Comparison of ENCODE assay signal across 11 mouse cellular contexts in the genomic region with DNA sequence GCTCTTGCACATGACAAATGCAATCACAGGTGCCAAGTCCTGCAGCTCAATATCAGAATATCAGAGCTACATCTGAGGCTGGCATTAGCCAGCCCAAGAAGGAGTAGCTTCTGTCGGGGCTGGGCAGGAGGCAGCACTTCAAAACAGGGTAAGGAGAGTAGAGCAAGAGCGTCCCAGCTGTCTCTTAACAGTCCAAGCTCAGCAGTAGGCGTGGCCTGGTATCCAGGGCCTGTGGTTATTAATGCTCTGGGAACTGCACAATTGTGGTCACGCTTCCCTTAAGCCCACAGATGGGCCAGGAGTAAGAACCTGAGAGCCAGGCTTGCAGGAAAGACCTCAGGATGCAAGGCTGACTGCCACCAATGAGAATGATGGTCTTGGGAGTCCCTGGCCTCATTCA. TPM values are rescaled to one million over a fixed set of nuclear protein-coding genes. Genes with fewer than 3 reads are reported as not detected.
A peak's percentile ranks its signal among the peaks of the same experiment; 100 is the strongest.
DNase-seq lines count a peak whose midpoint lies in the region; ATAC-seq and TF ChIP-seq lines count a peak whose summit lies in the region.
"Had no signal": no experiment of that assay in that cellular context is flagged by ENCODE, and none has a peak within 500 bp of the region (broad histone marks: within the 10 kb centered on the region; RNA-seq: fewer than 3 reads in every experiment).

No protein-coding gene starts in this region.

- peak; percentile 71 for ATAC-seq in kidney, embryonic 16.5 days (ENCODE audit: low FRiP score, low TSS enrichment)
- peak; percentile 48; the same call in 1 of the 2 replicates for ATAC-seq in common myeloid progenitor, adult 5-6 weeks (replicated peaks; ENCODE audit: low read depth, poor library complexity, severe bottlenecking)
- peak; percentile 58 for ATAC-seq in midbrain, embryonic 13.5 days
- ATAC-seq: CD4-positive, CD25-positive, alpha-beta regulatory T cell, adult 4 months had no signal

- no peak overlapping the region for H3K4me3 ChIP-seq in kidney, embryonic 16.5 days (ENCODE audit: low read length)
- no peak overlapping the region for H3K4me3 ChIP-seq in kidney, adult 2 months (ENCODE audit: insufficient read depth, low read depth, low read length)
- no peak overlapping the region for H3K4me3 ChIP-seq in midbrain, embryonic 13.5 days (replicated peaks)
- H3K4me3 ChIP-seq: embryonic facial prominence, embryonic 12.5 days; limb, embryonic 15.5 days had no signal

- peaks cover 31% of the 10 kb centered on the region for H3K4me1 ChIP-seq in kidney, embryonic 16.5 days (ENCODE audit: insufficient read depth, low read length)
- H3K4me1 ChIP-seq in kidney, adult 2 months (ENCODE audit: control insufficient read depth, insufficient read depth, low read length): peaks cover 5% of the 10 kb centered on the region
- H3K4me1 ChIP-seq in midbrain, embryonic 13.5 days (replicated peaks): peaks cover 34% of the 10 kb centered on the region

- no peaks in the 10 kb centered on the region for H3K27me3 ChIP-seq in kidney, embryonic 16.5 days (ENCODE audit: insufficient read depth, low read length)
- H3K27me3 ChIP-seq in kidney, adult 2 months (replicated peaks; ENCODE audit: control insufficient read depth, insufficient read depth, low read length): no peaks in the 10 kb centered on the region
- H3K27me3 ChIP-seq in midbrain, embryonic 13.5 days: no peaks in the 10 kb centered on the region
- H3K27me3 ChIP-seq: embryonic facial prominence, embryonic 12.5 days; limb, embryonic 15.5 days had no signal

- no peak for TF ChIP-seq POLR2A in kidney, adult 2 months (IDR thresholded peaks at IDR 0.05; ENCODE audit: low read depth, low read length)

- no peak overlapping the region for H3K4me2 ChIP-seq in kidney, embryonic 16.5 days (replicated peaks; ENCODE audit: low read depth, low read length)
- no peak overlapping the region for H3K4me2 ChIP-seq in midbrain, embryonic 13.5 days (replicated peaks)
- H3K4me2 ChIP-seq: embryonic facial prominence, embryonic 12.5 days; limb, embryonic 15.5 days had no signal

- DNase-seq in embryo, embryonic 11 days: peak; percentile 57
- DNase-seq in embryo, embryonic 9.5 days (ENCODE audit: extremely low spot score): no peak
- DNase-seq in kidney, adult 2 months: no peak
- DNase-seq in right cerebral cortex, adult 2 months (ENCODE audit: low spot score in 2 of 2): no peak
- DNase-seq in layer of hippocampus, postnatal 14 days (ENCODE audit: low spot score in 2 of 2): no peak

- WGBS in kidney, embryonic 16.5 days: 34% methylated on average over 4 of the region's 4 CpGs
- 48% methylated on average over 4 of the region's 4 CpGs for WGBS in kidney, adult 2 months
- WGBS in midbrain, embryonic 13.5 days: 31% methylated on average over 4 of the region's 4 CpGs

- no peak for TF ChIP-seq CTCF in kidney, adult 2 months (conservative IDR thresholded peaks at IDR 0.05; ENCODE audit: insufficient read depth, insufficient read length, low read depth, low read length)

- no peak overlapping the region for H3K27ac ChIP-seq in kidney, embryonic 16.5 days (ENCODE audit: low read length)
- no peak overlapping the region for H3K27ac ChIP-seq in kidney, adult 2 months (ENCODE audit: insufficient read depth, low read depth, low read length)
- no peak overlapping the region for H3K27ac ChIP-seq in midbrain, embryonic 13.5 days
- H3K27ac ChIP-seq: embryonic facial prominence, embryonic 12.5 days; limb, embryonic 15.5 days had no signal

- H3K36me3 ChIP-seq in kidney, embryonic 16.5 days (ENCODE audit: insufficient read depth, low read length): no peaks in the 10 kb centered on the region
- H3K36me3 ChIP-seq in kidney, adult 2 months (ENCODE audit: control insufficient read depth, insufficient read depth, low read length): no peaks in the 10 kb centered on the region
- H3K36me3 ChIP-seq in midbrain, embryonic 13.5 days: no peaks in the 10 kb centered on the region
- H3K36me3 ChIP-seq: embryonic facial prominence, embryonic 12.5 days; limb, embryonic 15.5 days had no signal

- 0 out of 2 replicates have a peak overlapping the region, but pooled peaks have one; percentile 20 for H3K9ac ChIP-seq in kidney, embryonic 16.5 days (replicated peaks; ENCODE audit: low read length)
- H3K9ac ChIP-seq in midbrain, embryonic 13.5 days (replicated peaks): no peak overlapping the region
- H3K9ac ChIP-seq: embryonic facial prominence, embryonic 12.5 days; limb, embryonic 15.5 days had no signal

- H3K9me3 ChIP-seq in kidney, embryonic 16.5 days (ENCODE audit: low read length): no peaks in the 10 kb centered on the region
- H3K9me3 ChIP-seq in midbrain, embryonic 13.5 days: no peaks in the 10 kb centered on the region
- H3K9me3 ChIP-seq: embryonic facial prominence, embryonic 12.5 days; limb, embryonic 15.5 days had no signal

RNA-seq across cellular contexts. Expression of gene Arl6ip4, which starts 59.2 kb away (rescaled TPM):
- polyA plus RNA-seq in kidney, embryonic 16.5 days (2015; fragmentation: Nextera tagmentation; extraction: Ambion mirVana): 100 and 102 TPM in 2 replicates
- 28.9 and 31.5 TPM in 2 replicates for polyA plus RNA-seq in kidney, adult 2 months (2012; rRNA removed)
- 93.4 and 116 TPM in 2 replicates for total RNA-seq in common myeloid progenitor, adult 5-6 weeks (2017)
- polyA plus RNA-seq in midbrain, embryonic 13.5 days (2015; fragmentation: Nextera tagmentation; extraction: Ambion mirVana): 82.3 and 85.8 TPM in 2 replicates
- total RNA-seq in layer of hippocampus, postnatal 14 days (2021): 10 to 100 TPM; 47.3 to 49.0 TPM
